Mouse (Mus musculus): ENCODE data around the gene Rcn3.

Rcn3 gene

GRCm38 (mm10) chr7:45081016-45081415, 11.0 kb downstream of the Rcn3 start:
- in situ Hi-C loops (cut with MboI; ENCODE audit: low pct_unique_long_range_greater_than_20kb in 1 of 2, low sequenced_read_pairs in 2 of 2, unreplicated experiment in 1 of 2): no loop called here

- in situ Hi-C loops (cut with MboI; ENCODE audit: low pct_unique_long_range_greater_than_20kb in 1 of 2, low sequenced_read_pairs in 2 of 2, unreplicated experiment in 1 of 2): no loop called here
These were observed 12.2 kb downstream of the Rcn3 start for GRCm38 (mm10) chr7:45079856-45080255.

GRCm38 (mm10) chr7:45078513-45078912, 13.5 kb downstream of the Rcn3 start:
- in situ Hi-C loops (cut with MboI; ENCODE audit: low pct_unique_long_range_greater_than_20kb in 1 of 2, low sequenced_read_pairs in 2 of 2, unreplicated experiment in 1 of 2): no loop called here

- in situ Hi-C loops (cut with MboI; ENCODE audit: low pct_unique_long_range_greater_than_20kb in 1 of 2, low sequenced_read_pairs in 2 of 2, unreplicated experiment in 1 of 2): no loop called here
These were observed 14.2 kb downstream of the Rcn3 start for GRCm38 (mm10) chr7:45077829-45078228.

GRCm38 (mm10) chr7:45077322-45077721, 14.7 kb downstream of the Rcn3 start:
- in situ Hi-C loops (cut with MboI; ENCODE audit: low pct_unique_long_range_greater_than_20kb in 1 of 2, low sequenced_read_pairs in 2 of 2, unreplicated experiment in 1 of 2): no loop called here

GRCm38 (mm10) chr7:45076501-45076900, 15.5 kb downstream of the Rcn3 start:
- in situ Hi-C loops (cut with MboI; ENCODE audit: low pct_unique_long_range_greater_than_20kb in 1 of 2, low sequenced_read_pairs in 2 of 2, unreplicated experiment in 1 of 2): no loop called here

GRCm38 (mm10) chr7:45075405-45075804, 16.6 kb downstream of the Rcn3 start:
- in situ Hi-C loops (cut with MboI; ENCODE audit: low pct_unique_long_range_greater_than_20kb in 1 of 2, low sequenced_read_pairs in 2 of 2, unreplicated experiment in 1 of 2): no loop called here

GRCm38 (mm10) chr7:45073949-45074348, 18.1 kb downstream of the Rcn3 start:
- in situ Hi-C loops (cut with MboI; ENCODE audit: low pct_unique_long_range_greater_than_20kb in 1 of 2, low sequenced_read_pairs in 2 of 2, unreplicated experiment in 1 of 2): no loop called here

- in situ Hi-C loops (cut with MboI; ENCODE audit: low pct_unique_long_range_greater_than_20kb in 1 of 2, low sequenced_read_pairs in 2 of 2, unreplicated experiment in 1 of 2): no loop called here
These were observed 18.8 kb downstream of the Rcn3 start for GRCm38 (mm10) chr7:45073171-45073707.

GRCm38 (mm10) chr7:45072230-45072629, 19.8 kb downstream of the Rcn3 start:
- in situ Hi-C loops (cut with MboI; ENCODE audit: low pct_unique_long_range_greater_than_20kb in 1 of 2, low sequenced_read_pairs in 2 of 2, unreplicated experiment in 1 of 2): no loop called here

- in situ Hi-C loops (cut with MboI; ENCODE audit: low pct_unique_long_range_greater_than_20kb in 1 of 2, low sequenced_read_pairs in 2 of 2, unreplicated experiment in 1 of 2): no loop called here
These were observed 22.4 kb downstream of the Rcn3 start for GRCm38 (mm10) chr7:45069671-45070070.

GRCm38 (mm10) chr7:45068000-45068318, 24.1 kb downstream of the Rcn3 start:
- in situ Hi-C loops (cut with MboI; ENCODE audit: low pct_unique_long_range_greater_than_20kb in 1 of 2, low sequenced_read_pairs in 2 of 2, unreplicated experiment in 1 of 2): no loop called here

- in situ Hi-C loops (cut with MboI; ENCODE audit: low pct_unique_long_range_greater_than_20kb in 1 of 2, low sequenced_read_pairs in 2 of 2, unreplicated experiment in 1 of 2): no loop called here
These were observed 24.6 kb downstream of the Rcn3 start for GRCm38 (mm10) chr7:45067190-45067999.

- in situ Hi-C loops (cut with MboI; ENCODE audit: low pct_unique_long_range_greater_than_20kb in 1 of 2, low sequenced_read_pairs in 2 of 2, unreplicated experiment in 1 of 2): no loop called here
These were observed 29.7 kb downstream of the Rcn3 start, which contains the start of the genes Nosip and Prrg2 for GRCm38 (mm10) chr7:45062239-45062835. TSS of gene Nosip (plus strand) at chr7:45062429. TSS of gene Prrg2 (minus strand) at chr7:45062677.

- in situ Hi-C loops (cut with MboI; ENCODE audit: low pct_unique_long_range_greater_than_20kb in 1 of 2, low sequenced_read_pairs in 2 of 2, unreplicated experiment in 1 of 2): no loop called here
These were observed 30.4 kb downstream of the Rcn3 start for GRCm38 (mm10) chr7:45061532-45062075.

GRCm38 (mm10) chr7:45060632-45061122, 31.3 kb downstream of the Rcn3 start:
- in situ Hi-C loops (cut with MboI; ENCODE audit: low pct_unique_long_range_greater_than_20kb in 1 of 2, low sequenced_read_pairs in 2 of 2, unreplicated experiment in 1 of 2): no loop called here

GRCm38 (mm10) chr7:45058607-45059571, 33.1 kb downstream of the Rcn3 start:
- in situ Hi-C loops (cut with MboI; ENCODE audit: low pct_unique_long_range_greater_than_20kb in 1 of 2, low sequenced_read_pairs in 2 of 2, unreplicated experiment in 1 of 2): no loop called here

GRCm38 (mm10) chr7:45056972-45057348, 35.1 kb downstream of the Rcn3 start:
- in situ Hi-C loops (cut with MboI; ENCODE audit: low pct_unique_long_range_greater_than_20kb in 1 of 2, low sequenced_read_pairs in 2 of 2, unreplicated experiment in 1 of 2): no loop called here

All from mouse embryonic stem cell (cell line).